Mouse (Mus musculus) embryonic facial prominence, embryonic 11.5 days (tissue): ENCODE results near the gene Dlg2. TPM values are rescaled to one million over a fixed set of nuclear protein-coding genes. Genes with fewer than 3 reads are reported as not detected.

Source experiments
- ATAC-seq: fragments of 200-750 bp; cut with Nextera tagmentation; replicated peaks from 2 replicates; pipeline ENCODE4 v1.8.0; 2017; ENCODE audit warnings: low read depth; ENCODE audit not compliant: insufficient number of reproducible peaks, low FRiP score, low TSS enrichment
- DNase-seq: peaks from one replicate; pipeline ENCODE4 v3.0.0-alpha.2; 2015; ENCODE audit warnings: low spot score
- H3K27ac ChIP-seq: fragments of 300-500 bp; sonication (generic); replicated peaks from 2 replicates; pipeline ENCODE4 v1.5.1; 2014; ENCODE audit warnings: mild to moderate bottlenecking, low read depth, low read length, control low read depth
- H3K27me3 ChIP-seq: fragments of 300-500 bp; sonication (generic); 2 replicates; pipeline ENCODE4 v1.6.1; 2014; ENCODE audit warnings: mild to moderate bottlenecking, low read length, moderate library complexity, mixed read lengths; ENCODE audit not compliant: control insufficient read depth, insufficient read depth
- H3K36me3 ChIP-seq: fragments of 300-500 bp; sonication (generic); replicated peaks from 2 replicates; pipeline ENCODE4 v1.6.1; 2014; ENCODE audit warnings: low read depth, mild to moderate bottlenecking, low read length, moderate library complexity, mixed read lengths; ENCODE audit not compliant: control insufficient read depth, insufficient read depth
- H3K4me1 ChIP-seq: fragments of 300-500 bp; sonication (generic); 2 replicates; pipeline ENCODE4 v1.6.1; 2014; ENCODE audit warnings: low read length, mixed read lengths; ENCODE audit not compliant: control insufficient read depth, insufficient read depth
- H3K4me2 ChIP-seq: fragments of 300-500 bp; sonication (generic); 2 replicates; pipeline ENCODE4 v1.6.1; 2014; ENCODE audit warnings: low read depth, mild to moderate bottlenecking, control low read depth, low read length, moderate library complexity
- H3K4me3 ChIP-seq: fragments of 300-500 bp; sonication (generic); 2 replicates; pipeline ENCODE4 v1.5.1; 2014; ENCODE audit warnings: low read depth, low read length, control low read depth
- H3K9ac ChIP-seq: fragments of 300-500 bp; sonication (generic); replicated peaks from 2 replicates; pipeline ENCODE4 v1.6.1; 2014; ENCODE audit warnings: mild to moderate bottlenecking, control low read depth, low read length
- H3K9me3 ChIP-seq: fragments of 300-500 bp; sonication (generic); replicated peaks from 2 replicates; pipeline ENCODE4 v1.6.1; 2016; ENCODE audit warnings: mild to moderate bottlenecking, low read length, inconsistent platforms, mixed read lengths; ENCODE audit not compliant: control insufficient read depth
- WGBS: fragments of 180-500 bp; shearing (Covaris S2); extraction: QIAGEN DNeasy Blood & Tissue Kit; methylation state at CpG from one replicate; pipeline ENCODE4 v1.1.7; 2014; 5-methylcytosine and 5-hydroxymethylcytosine counted together
- polyA plus RNA-seq: library from polyadenylated mRNA; unstranded; fragments of >200 nt; fragmentation: Nextera tagmentation; extraction: Ambion mirVana; gene quantifications from 2 replicates; pipeline ENCODE4 v1.2.1, GENCODE M21; 2014

Gene Dlg2
- polyA plus RNA-seq, 1 experiment from 2014 or later: 5.3 TPM

GRCm38 (mm10) chr7:90444206-90444605, 32.3 kb upstream of the Dlg2 start:
- WGBS: under 1% methylated on average over 6 of the region's 6 CpGs

GRCm38 (mm10) chr7:90456149-90456844, 20.2 kb upstream of the Dlg2 start:
- Histone ChIP-seq H3K4me3 (peak overlapping the region; percentile 68), H3K4me1 (no peaks in the 10 kb centered on the region; the same call in 1 of the 2 replicates), H3K27me3 (no peaks in the 10 kb centered on the region), H3K27ac (no peak overlapping the region), H3K9me3 (no peaks in the 10 kb centered on the region), H3K36me3 (peaks cover 2% of the 10 kb centered on the region), H3K9ac (peak overlapping the region; percentile 76; the same call in 1 of the 2 replicates), H3K4me2 (peak overlapping the region; percentile 61)
- ATAC-seq: no peak
- 37% methylated on average over 7 of the region's 7 CpGs for WGBS
- no peak for DNase-seq

More at GRCm38 (mm10) chr7:90444206-90444605, 32.3 kb upstream of the Dlg2 start:
- H3K9me3 ChIP-seq: no peaks in the 10 kb centered on the region
- H3K9ac ChIP-seq: peak overlapping the region; percentile 99
- H3K4me2 ChIP-seq: peak overlapping the region; percentile 61
- H3K4me3 ChIP-seq: peak overlapping the region; percentile 97
- no peaks in the 10 kb centered on the region for H3K4me1 ChIP-seq
- DNase-seq: peak; percentile 7
- no peaks in the 10 kb centered on the region for H3K36me3 ChIP-seq
- ATAC-seq: no peak
- H3K27me3 ChIP-seq: no peaks in the 10 kb centered on the region
- no peak overlapping the region; the same call in 1 of the 2 replicates for H3K27ac ChIP-seq

GRCm38 (mm10) chr7:90456845-90457468, 19.5 kb upstream of the Dlg2 start, which contains the start of gene Tmem126a:
Gene Tmem126a, minus strand, starts transcription at chr7:90457229.
- Histone ChIP-seq H3K9me3 (no peaks in the 10 kb centered on the region), H3K36me3 (peaks cover 2% of the 10 kb centered on the region), H3K4me2 (peak within 1 kb of the TSS; percentile 61), H3K27me3 (no peaks in the 10 kb centered on the region), H3K4me1 (no peaks in the 10 kb centered on the region; the same call in 1 of the 2 replicates), H3K27ac (peak within 1 kb of the TSS; percentile 79), H3K9ac (peak within 1 kb of the TSS; percentile 76), H3K4me3 (peak within 1 kb of the TSS; percentile 68)
- ATAC-seq: peak; percentile 96
- under 1% methylated on average over 41 of the region's 41 CpGs for WGBS
- peak; percentile 92 for DNase-seq

- Histone ChIP-seq H3K9ac (peak overlapping the region; percentile 76), H3K36me3 (peaks cover 2% of the 10 kb centered on the region), H3K27me3 (no peaks in the 10 kb centered on the region), H3K27ac (peak overlapping the region; percentile 79), H3K9me3 (no peaks in the 10 kb centered on the region), H3K4me1 (no peaks in the 10 kb centered on the region; the same call in 1 of the 2 replicates), H3K4me3 (peak overlapping the region; percentile 68), H3K4me2 (peak overlapping the region; percentile 61)
- ATAC-seq (peak; percentile 71), DNase-seq (peak; percentile 65)
- WGBS: 17% methylated on average over 10 of the region's 10 CpGs
Measured at GRCm38 (mm10) chr7:90457517-90457916, 19.0 kb upstream of the Dlg2 start.

GRCm38 (mm10) chr7:90460330-90460729, 16.1 kb upstream of the Dlg2 start:
- H3K27ac ChIP-seq: no peak overlapping the region
- ATAC-seq (no peak), DNase-seq (no peak)
- H3K4me1 ChIP-seq: no peaks in the 10 kb centered on the region; the same call in 1 of the 2 replicates
- H3K4me2 ChIP-seq: no peak overlapping the region
- no peaks in the 10 kb centered on the region for H3K36me3 ChIP-seq
- no peaks in the 10 kb centered on the region for H3K27me3 ChIP-seq
- no peak overlapping the region for H3K9ac ChIP-seq
- no peak overlapping the region for H3K4me3 ChIP-seq
- WGBS: 56% methylated on average over 10 of the region's 10 CpGs
- H3K9me3 ChIP-seq: no peaks in the 10 kb centered on the region

- no peak overlapping the region for H3K4me2 ChIP-seq
- ATAC-seq (no peak), DNase-seq (peak; percentile 37)
- H3K9ac ChIP-seq: no peak overlapping the region
- no peaks in the 10 kb centered on the region for H3K27me3 ChIP-seq
- no peaks in the 10 kb centered on the region for H3K9me3 ChIP-seq
- 16% methylated on average over 14 of the region's 14 CpGs for WGBS
- no peaks in the 10 kb centered on the region; the same call in 1 of the 2 replicates for H3K4me1 ChIP-seq
- H3K27ac ChIP-seq: no peak overlapping the region
- H3K4me3 ChIP-seq: no peak overlapping the region
- no peaks in the 10 kb centered on the region for H3K36me3 ChIP-seq
Measured at GRCm38 (mm10) chr7:90460930-90461329, 15.5 kb upstream of the Dlg2 start.

GRCm38 (mm10) chr7:90461441-90461840, 15.0 kb upstream of the Dlg2 start:
- DNase-seq (no peak), ATAC-seq (no peak)
- Histone ChIP-seq H3K36me3 (no peaks in the 10 kb centered on the region), H3K27ac (no peak overlapping the region), H3K4me2 (no peak overlapping the region), H3K9ac (no peak overlapping the region), H3K4me3 (no peak overlapping the region), H3K4me1 (no peaks in the 10 kb centered on the region; the same call in 1 of the 2 replicates), H3K27me3 (no peaks in the 10 kb centered on the region), H3K9me3 (no peaks in the 10 kb centered on the region)
- 92% methylated on average over 5 of the region's 5 CpGs for WGBS

- 56% methylated on average over 2 of the region's 2 CpGs for WGBS
- Histone ChIP-seq H3K4me3 (no peak overlapping the region), H3K9me3 (no peaks in the 10 kb centered on the region), H3K4me1 (no peaks in the 10 kb centered on the region), H3K27me3 (peaks cover 2% of the 10 kb centered on the region; the same call in 1 of the 2 replicates), H3K36me3 (no peaks in the 10 kb centered on the region), H3K9ac (no peak overlapping the region), H3K4me2 (no peak overlapping the region), H3K27ac (no peak overlapping the region)
- ATAC-seq (no peak), DNase-seq (no peak)
Measured at GRCm38 (mm10) chr7:90473511-90473910, 3.0 kb upstream of the Dlg2 start.
